ENCODE assay signal across 8 mouse cellular contexts in genomic region chr16:84834745-84835440, GRCm38 (mm10). TPM values are rescaled to one million over a fixed set of nuclear protein-coding genes. Genes with fewer than 3 reads are reported as not detected.
DNase-seq lines count a peak whose midpoint lies in the region; ATAC-seq lines count a peak whose summit lies in the region.

TSS of gene Gabpa (plus strand) at chr16:84834925.

- peak; percentile 97 for ATAC-seq in hindbrain, embryonic 15.5 days (ENCODE audit: low FRiP score, low read depth)

- H3K4me3 ChIP-seq in hindbrain, embryonic 15.5 days = peak within 1 kb of the TSS; percentile 96

- H3K9ac ChIP-seq in hindbrain, embryonic 15.5 days = peak within 1 kb of the TSS; percentile 95

- H3K27ac ChIP-seq in hindbrain, embryonic 15.5 days (replicated peaks) = peak within 1 kb of the TSS; percentile 95

- H3K4me2 ChIP-seq in hindbrain, embryonic 15.5 days = peak within 1 kb of the TSS; percentile 77

- H3K27me3 ChIP-seq in hindbrain, embryonic 15.5 days = no peaks in the 10 kb centered on the region

- peak; percentile 95 for DNase-seq in T-cell, adult 2 months (ENCODE audit: low spot score)
- DNase-seq in cerebellum, postnatal 36 days = peak; percentile 92 to 93
- DNase-seq in frontal cortex, postnatal 36 days (ENCODE audit: low spot score in 2 of 2) = peak; percentile 91 to 94
- peak; percentile 90 for DNase-seq in left cerebral cortex, adult 11 months (ENCODE audit: low spot score)
- peak; percentile 92 to 96 for DNase-seq in lung, postnatal 4 days
- peak; percentile 93 for DNase-seq in retina, postnatal 7 days (ENCODE audit: low read depth, low spot score)
- peak; percentile 85 for DNase-seq in urinary bladder, adult 2 months (ENCODE audit: low spot score)

- no peaks in the 10 kb centered on the region for H3K9me3 ChIP-seq in hindbrain, embryonic 15.5 days

- under 1% methylated on average over 52 of the region's 52 CpGs for whole genome bisulfite sequencing in hindbrain, embryonic 15.5 days

- H3K36me3 ChIP-seq in hindbrain, embryonic 15.5 days = peaks cover 16% of the 10 kb centered on the region

- peaks cover 41% of the 10 kb centered on the region for H3K4me1 ChIP-seq in hindbrain, embryonic 15.5 days (replicated peaks)

RNA-seq across cellular contexts. Expression of gene Gabpa, which starts in this region (rescaled TPM):
- polyA plus RNA-seq in hindbrain, embryonic 15.5 days (2015; fragmentation: Nextera tagmentation; extraction: Ambion mirVana) = 17.5 and 18.4 TPM in 2 replicates
- polyA plus RNA-seq in urinary bladder, adult 2 months (2012; rRNA removed) = 22.6 and 23.9 TPM in 2 replicates

Comparison
In these comparisons a context has a peak if more than half of its experiments do, and no peak if none do; other contexts are left out.
1. Peak in every context shown above with its lines: DNase-seq, ATAC-seq, H3K4me3 ChIP-seq and H3K27ac ChIP-seq.